Mouse (Mus musculus) embryonic fibroblast, embryonic 13.5 days (primary cell): ENCODE results near the gene Smarce1. TPM values are rescaled to one million over a fixed set of nuclear protein-coding genes. Genes with fewer than 3 reads are reported as not detected.

Source experiments
- H3K27ac ChIP-seq: 2 replicates; pipeline ENCODE4 v1.5.1; 2012; ENCODE audit warnings: low read length, control low read depth, inconsistent platforms; ENCODE audit not compliant: insufficient read depth
- H3K4me1 ChIP-seq: 2 replicates; pipeline ENCODE4 v1.6.1; 2011; ENCODE audit warnings: low read length; ENCODE audit not compliant: control insufficient read depth, insufficient read depth
- H3K4me3 ChIP-seq: 2 replicates; pipeline ENCODE4 v1.5.1; 2011; ENCODE audit warnings: mild to moderate bottlenecking, control low read depth, low read length; ENCODE audit not compliant: insufficient read depth
- CTCF ChIP-seq: IDR thresholded peaks from 2 replicates; pipeline ENCODE4 v1.5.1; 2011; ENCODE audit warnings: mild to moderate bottlenecking, control low read depth, low read length, moderate library complexity, borderline replicate concordance; ENCODE audit not compliant: insufficient read depth
- POLR2A ChIP-seq: IDR thresholded peaks from 2 replicates; pipeline ENCODE4 v1.6.1; 2011; ENCODE audit warnings: low read depth, mild to moderate bottlenecking, control low read depth, low read length, moderate library complexity
- polyA plus RNA-seq: library from polyadenylated mRNA; stranded (reverse); fragments of >200 nt; gene quantifications from 2 replicates; pipeline ENCODE4 v1.2.4, GENCODE M21; 2011; ENCODE audit warnings: low read depth; ENCODE audit not compliant: missing spikeins, insufficient read length

Gene Smarce1
- polyA plus RNA-seq, 1 experiment, result 154 TPM

- H3K27ac ChIP-seq, result no peak overlapping the region
- H3K4me1 ChIP-seq, result no peaks in the 10 kb centered on the region
- no peak overlapping the region for H3K4me3 ChIP-seq
- TF ChIP-seq POLR2A (no peak), CTCF (no peak)
Measured at GRCm38 (mm10) chr11:99177054-99177924, 53.5 kb downstream of the Smarce1 start.

DNA sequence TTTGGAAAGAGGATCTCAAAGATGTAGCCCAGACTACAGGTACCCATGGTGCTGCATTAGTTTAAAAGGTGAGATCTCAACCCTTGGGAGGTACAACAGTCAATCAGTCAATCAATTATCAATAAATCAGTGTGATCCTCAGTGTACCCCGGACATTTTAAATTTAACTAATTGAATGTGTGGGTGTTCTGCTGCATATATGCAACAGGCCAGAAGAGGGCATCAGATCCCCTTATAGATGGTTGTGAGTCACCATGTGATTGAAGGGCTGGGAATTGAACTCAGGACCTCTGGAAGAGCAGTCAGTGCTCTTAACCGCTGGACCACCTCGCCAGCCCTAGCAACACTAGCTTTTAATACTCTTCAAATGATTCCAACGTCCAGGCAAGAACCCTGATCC, 58.8 kb downstream of the Smarce1 start:
- H3K27ac ChIP-seq, result no peak overlapping the region
- no peaks in the 10 kb centered on the region for H3K4me1 ChIP-seq
- TF ChIP-seq POLR2A (no peak), CTCF (no peak)
- no peak overlapping the region for H3K4me3 ChIP-seq

DNA sequence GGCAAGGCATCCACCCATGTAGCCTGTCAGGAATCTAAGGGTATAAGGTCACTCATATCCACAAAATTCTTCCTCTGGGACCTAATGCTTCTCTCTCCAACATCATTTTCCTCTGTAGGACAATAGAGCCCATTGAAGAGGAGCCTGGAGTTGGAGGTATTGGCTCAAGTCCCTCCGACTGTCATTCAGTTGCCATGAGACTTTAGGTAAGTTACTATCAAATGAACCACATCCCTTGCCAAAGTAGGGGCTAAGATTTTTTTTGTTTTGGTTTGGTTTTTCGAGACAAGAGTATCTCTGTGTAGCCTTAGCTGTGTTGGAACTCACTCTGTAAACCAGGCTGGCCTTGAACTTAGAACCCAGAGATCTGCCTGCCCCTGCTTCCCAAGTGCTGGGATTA, 59.4 kb downstream of the Smarce1 start:
- no peaks in the 10 kb centered on the region for H3K4me1 ChIP-seq
- H3K27ac ChIP-seq, result no peak overlapping the region
- H3K4me3 ChIP-seq, result no peak overlapping the region
- TF ChIP-seq CTCF (no peak), POLR2A (no peak)

DNA sequence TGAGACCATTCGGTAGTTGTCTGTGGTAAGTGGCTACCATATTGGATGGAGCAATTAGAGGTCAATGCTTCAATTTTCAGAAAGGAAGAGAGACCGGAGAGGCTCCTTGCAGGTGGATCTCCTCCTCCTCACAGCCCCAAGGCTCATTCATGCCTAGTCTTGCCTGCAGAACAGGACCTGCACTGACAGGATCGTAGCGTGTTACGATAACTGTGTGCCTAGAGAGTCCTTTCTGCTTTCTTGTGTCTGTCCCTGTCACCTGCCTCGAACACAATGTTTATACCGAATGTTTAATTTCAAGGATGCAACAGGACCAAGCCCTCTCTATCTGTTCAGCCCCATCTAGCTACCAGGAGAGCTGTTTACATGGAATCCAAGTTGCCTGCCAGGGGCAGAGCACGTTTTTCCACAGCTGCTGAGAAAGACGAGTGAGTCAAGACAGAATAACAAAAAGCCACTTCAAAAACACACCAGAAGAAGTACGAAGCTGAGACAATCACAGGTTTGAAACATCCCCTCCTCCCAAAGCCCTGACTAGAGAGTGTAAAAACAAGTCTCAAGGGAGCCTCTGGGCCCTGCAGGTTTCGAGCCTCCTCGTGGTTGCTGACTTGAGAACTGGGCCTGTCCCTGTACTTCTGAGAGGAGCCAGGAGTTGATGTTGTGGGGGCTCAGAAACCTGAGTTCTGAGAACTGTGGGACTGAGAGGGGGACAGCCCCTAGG, 60.1 kb downstream of the Smarce1 start:
- no peaks in the 10 kb centered on the region for H3K4me1 ChIP-seq
- TF ChIP-seq POLR2A (no peak), CTCF (no peak)
- H3K27ac ChIP-seq, result no peak overlapping the region
- H3K4me3 ChIP-seq, result no peak overlapping the region

- H3K4me1 ChIP-seq, result no peaks in the 10 kb centered on the region
- H3K27ac ChIP-seq, result no peak overlapping the region
- H3K4me3 ChIP-seq, result no peak overlapping the region
- TF ChIP-seq CTCF, result no peak
- no peak for TF ChIP-seq POLR2A
Measured at GRCm38 (mm10) chr11:99170005-99170404, 60.8 kb downstream of the Smarce1 start.

DNA sequence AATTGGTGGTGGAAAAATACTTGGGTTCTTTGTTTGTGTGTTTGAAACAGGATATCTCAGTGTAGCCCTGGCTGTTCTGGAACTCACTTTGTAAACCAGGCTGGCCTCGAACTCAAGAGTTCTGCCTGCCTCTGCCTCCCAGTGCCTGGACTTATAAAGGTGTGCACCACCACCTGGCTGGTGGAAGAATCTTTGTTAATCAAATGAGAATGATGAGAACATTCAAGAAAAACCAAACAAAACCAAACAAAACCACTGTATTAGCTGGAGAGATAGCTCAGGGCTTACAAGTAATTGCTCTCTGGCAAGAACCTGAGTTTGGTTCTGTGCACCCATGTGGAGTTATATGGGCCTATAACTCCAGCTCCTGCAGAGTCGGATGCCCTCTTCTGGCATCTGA, 61.4 kb downstream of the Smarce1 start:
- TF ChIP-seq CTCF (no peak), POLR2A (no peak)

DNA sequence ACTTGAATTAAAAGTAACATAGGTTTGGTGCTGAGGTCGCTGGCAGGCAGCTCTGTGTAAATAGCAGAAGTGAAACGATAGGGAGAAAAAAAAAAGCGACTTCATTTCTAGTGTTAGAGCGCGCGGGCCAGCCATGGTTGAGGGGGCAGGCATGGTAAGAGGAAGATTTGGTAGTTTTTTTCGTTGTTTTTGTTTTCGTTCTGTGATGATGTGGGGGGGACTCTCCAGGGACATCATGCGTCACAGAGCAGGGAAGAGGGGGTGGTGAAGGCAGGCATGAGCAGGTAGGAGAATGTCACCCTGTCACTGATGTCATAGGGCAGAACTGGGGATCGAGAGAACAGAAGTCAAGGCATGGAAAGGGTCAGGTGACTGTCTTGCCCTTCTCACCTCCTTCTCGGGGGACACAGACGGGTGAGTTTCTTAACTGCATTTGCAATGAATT, 62.8 kb downstream of the Smarce1 start:
- no peak overlapping the region for H3K27ac ChIP-seq
- no peak for TF ChIP-seq CTCF
- TF ChIP-seq POLR2A, result no peak
- H3K4me3 ChIP-seq, result no peak overlapping the region
- H3K4me1 ChIP-seq, result no peaks in the 10 kb centered on the region

More for the DNA sequence above, 61.4 kb downstream of the Smarce1 start:
- Histone ChIP-seq H3K4me3 (no peak overlapping the region), H3K4me1 (no peaks in the 10 kb centered on the region), H3K27ac (no peak overlapping the region)

- Histone ChIP-seq H3K27ac (no peak overlapping the region), H3K4me1 (no peaks in the 10 kb centered on the region), H3K4me3 (no peak overlapping the region)
- TF ChIP-seq CTCF (no peak), POLR2A (no peak)
Measured at GRCm38 (mm10) chr11:99167576-99167975, 63.2 kb downstream of the Smarce1 start.

- no peak for TF ChIP-seq CTCF
- TF ChIP-seq POLR2A, result no peak
- Histone ChIP-seq H3K27ac (no peak overlapping the region), H3K4me3 (no peak overlapping the region), H3K4me1 (no peaks in the 10 kb centered on the region)
Measured at GRCm38 (mm10) chr11:99166241-99166640, 64.6 kb downstream of the Smarce1 start.
